Mouse (Mus musculus): Measurements from ENCODE around the gene Eci2.
"Not testable (repeated sequence)": the region's sequence is repeated elsewhere in the genome, so short reads cannot be mapped to it uniquely, and the experiment has no call there.

Eci2 gene

GRCm38 (mm10) chr13:34991581-34992273 lies 35.2 kb downstream of the Eci2 start:
- no peak for DNase-seq

GRCm38 (mm10) chr13:34983479-34983878 lies 43.4 kb downstream of the Eci2 start:
- not testable (repeated sequence) for DNase-seq

DNA sequence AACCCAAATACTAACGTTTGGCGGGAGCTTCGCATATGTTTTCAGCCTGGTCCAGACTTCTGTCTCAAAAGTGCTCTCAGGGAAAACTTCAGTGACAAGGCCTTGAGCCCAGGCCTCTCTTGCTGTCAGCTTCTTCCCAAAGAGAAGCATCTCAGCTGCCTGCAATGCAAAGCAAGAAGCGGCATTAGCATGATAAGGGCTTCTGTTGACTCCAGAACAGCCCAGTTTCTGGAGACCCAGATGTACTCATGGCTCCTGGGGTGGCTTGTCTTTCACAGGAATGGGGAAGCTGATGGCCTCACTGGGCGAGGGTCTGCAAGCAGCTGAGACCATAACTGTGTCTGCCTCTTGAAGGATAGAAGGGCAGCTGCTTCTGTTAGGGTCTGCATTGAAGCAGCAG lies 48.3 kb downstream of the Eci2 start:
- DNase-seq = not testable (repeated sequence)

GRCm38 (mm10) chr13:34977410-34977809 lies 49.5 kb downstream of the Eci2 start:
- no peak for DNase-seq

DNA sequence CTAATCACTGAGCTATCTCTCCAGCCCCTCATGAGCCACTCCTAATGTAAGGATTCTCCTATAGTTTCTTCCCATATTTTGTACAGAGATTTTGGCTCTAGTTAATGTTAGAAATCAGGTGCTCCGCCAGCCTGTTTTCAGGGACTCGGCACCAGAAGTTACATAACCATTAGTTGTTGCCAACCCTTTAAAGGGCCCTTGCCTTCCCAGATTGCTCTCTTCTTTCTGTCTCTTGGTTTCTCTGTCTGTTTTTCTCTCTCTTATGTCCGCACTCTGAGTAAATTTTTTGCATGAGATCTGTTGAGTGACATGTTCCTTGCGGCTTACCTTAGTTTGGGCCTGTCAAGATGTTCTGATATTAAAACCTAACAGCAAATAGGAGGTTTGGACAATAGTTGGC lies 50.8 kb downstream of the Eci2 start:
- no peak for DNase-seq

DNA sequence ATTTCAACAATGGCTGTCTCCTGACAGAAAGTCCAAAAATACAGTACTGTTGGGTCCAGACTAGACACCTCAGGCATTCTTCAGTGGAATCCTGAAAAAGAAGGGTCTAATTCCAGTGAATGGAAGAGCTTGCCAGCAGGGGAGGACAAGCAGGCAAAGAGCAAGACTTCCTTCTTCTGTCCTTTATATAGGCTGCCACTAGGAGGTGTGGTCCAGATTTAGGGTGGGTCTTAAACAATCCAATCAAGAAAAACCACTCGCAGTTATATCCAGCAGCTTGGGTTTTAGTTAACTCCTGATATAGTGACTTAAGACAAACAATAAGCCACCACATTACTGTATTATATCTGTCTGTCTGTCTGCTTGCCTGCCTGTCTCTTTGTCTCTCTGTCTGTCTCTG lies 53.1 kb downstream of the Eci2 start:
- peak; percentile 21 for DNase-seq

DNA sequence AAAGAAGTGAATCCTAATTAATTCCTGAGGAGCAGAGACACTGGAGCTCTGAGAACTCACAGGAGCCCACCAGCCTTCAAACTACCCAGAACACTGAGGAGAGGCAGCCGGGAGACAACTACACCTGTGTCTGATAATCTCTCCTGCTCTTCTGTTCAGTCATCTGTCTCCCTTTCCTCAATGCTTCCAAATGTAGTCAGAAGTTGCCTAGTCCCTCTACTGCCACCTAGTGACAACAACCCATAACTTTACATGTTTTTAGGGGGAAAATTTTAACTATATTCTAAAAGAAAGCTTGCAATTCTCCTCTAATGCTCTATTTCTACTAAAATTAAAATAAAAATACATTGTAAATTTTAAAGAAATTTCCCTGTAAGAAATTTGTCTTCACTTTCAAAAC lies 53.7 kb downstream of the Eci2 start:
- DNase-seq = peak; percentile 43

GRCm38 (mm10) chr13:34972456-34972855 lies 54.4 kb downstream of the Eci2 start:
- DNase-seq = not testable (repeated sequence)

- DNase-seq = not testable (repeated sequence)
These were observed 61.2 kb downstream of the Eci2 start for GRCm38 (mm10) chr13:34965647-34966046.

DNA sequence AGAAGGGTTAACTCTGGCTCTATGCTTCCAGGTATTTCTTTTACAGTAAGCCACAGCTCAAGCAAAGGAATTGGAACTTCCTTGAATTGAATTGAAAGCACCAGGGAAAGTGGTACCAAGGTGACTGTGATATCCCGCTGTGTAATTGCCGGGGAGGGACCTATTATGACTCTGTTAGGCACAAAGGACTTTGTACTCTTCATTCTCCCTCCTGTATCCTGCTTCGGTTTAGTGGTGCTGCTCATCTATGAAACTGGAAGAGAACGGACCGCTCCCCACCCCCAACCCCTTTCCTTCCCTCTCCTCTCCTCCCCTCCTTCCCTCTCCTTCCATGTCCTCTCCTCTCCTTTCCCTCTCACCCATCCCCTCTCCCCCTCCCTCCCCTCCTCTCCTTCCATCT lies 62.0 kb downstream of the Eci2 start:
- DNase-seq = no peak

DNA sequence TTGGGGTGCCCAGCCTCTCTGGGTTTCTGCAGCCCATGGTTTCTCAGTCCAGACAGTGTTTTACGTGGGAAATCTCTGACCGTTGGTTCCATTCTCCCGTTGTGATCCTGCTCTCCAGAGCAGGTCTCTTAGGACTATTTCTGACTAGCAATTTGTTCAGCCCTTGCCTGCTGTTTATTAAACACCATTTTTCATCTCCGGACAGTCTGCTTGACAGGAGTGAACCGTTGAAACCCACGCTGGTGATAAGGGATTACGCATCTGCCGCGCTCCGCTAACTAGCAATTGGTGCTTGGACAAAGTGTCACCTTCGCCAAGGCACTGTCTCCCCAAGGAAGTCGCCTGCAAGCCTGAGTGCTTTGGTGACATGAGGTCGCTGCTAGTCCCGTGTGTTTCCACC lies 62.5 kb downstream of the Eci2 start:
- peak; percentile 37 for DNase-seq

- peak; percentile 56 for DNase-seq
These were observed 63.1 kb downstream of the Eci2 start, which contains the start of gene Eci3 for GRCm38 (mm10) chr13:34963511-34964397. Gene Eci3 (minus strand): TSS chr13:34963810.

GRCm38 (mm10) chr13:34960996-34961770 lies 65.7 kb downstream of the Eci2 start:
- no peak for DNase-seq

DNA sequence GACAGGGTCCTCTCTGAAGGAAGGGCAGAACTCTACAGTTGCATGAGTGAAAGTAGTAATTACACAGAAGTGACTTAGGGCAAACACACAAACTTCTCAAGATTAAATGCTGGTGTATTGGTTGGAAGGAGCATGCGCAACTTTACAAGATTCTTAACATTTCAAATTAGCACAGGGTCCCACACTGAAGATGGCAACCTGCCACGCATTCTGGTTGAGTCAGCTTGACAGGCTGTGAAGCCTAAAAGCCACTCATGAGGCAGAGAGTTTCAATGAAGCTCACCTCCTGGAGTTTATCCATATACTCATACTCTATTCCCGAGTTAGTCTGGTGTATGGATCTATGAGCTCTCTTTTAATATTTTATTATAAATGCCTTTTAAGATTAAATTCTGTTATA lies 68.7 kb downstream of the Eci2 start:
- DNase-seq = not testable (repeated sequence)

DNA sequence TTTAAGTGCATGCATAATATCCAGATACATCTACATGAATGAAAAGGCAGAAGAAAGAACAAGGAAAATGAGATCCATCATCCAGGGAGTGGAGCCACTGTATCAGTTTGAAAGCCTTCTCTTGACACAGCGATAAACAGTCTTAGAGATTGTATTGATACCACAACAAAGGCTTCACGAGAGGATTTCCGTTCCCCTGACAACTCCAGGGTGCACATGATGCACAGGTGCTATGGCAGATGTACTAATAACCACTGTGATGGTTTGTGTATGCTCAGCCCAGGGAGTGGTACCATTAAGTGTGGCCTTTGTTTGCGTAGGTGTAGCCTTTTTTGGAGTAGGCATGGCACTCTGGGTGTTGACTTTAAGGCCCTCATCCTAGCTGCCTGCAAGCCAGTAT lies 70.0 kb downstream of the Eci2 start:
- DNase-seq = no peak

DNA sequence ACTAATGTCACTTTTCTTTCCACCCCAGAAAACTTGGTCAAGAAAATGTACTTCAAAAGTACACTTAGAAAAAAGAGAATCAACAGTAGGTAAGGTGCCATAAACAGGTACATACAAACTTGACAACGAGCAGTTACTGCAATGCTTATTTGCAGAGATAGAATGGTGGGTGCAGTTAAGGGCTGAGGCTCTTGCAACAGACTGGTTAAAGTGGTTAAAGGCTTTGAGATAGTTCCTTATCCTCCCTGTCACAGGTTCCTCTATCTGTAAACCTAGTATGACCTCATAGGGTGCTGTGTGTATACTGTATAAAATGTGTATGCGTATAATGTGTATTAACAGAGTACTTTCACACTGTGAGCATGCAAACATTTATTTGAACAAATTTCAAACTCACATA lies 75.5 kb downstream of the Eci2 start:
- not testable (repeated sequence) for DNase-seq

DNA sequence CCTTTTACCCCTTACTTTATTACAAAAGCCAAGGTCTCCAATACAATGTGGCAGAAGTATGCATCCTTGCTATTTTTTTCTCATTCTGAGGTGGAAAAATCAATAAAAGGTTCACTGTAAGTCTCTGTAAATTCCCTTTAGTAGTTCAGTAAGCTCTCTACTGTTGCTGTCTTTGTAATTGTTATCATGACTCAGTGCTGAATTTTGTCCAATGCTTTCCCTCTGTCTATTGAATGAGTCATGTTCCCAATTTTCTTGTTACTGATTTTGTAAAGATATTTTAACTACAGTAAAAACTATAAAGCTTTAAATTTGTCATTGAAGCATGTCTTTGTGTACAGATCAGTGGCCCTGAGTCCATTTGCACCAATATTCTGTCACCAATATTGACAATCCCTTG lies 84.5 kb downstream of the Eci2 start:
- DNase-seq = no peak

- DNase-seq = no peak
These were observed 91.8 kb downstream of the Eci2 start for GRCm38 (mm10) chr13:34934931-34935644.

All from retina, postnatal 1 day (tissue).